In the genomic region with DNA sequence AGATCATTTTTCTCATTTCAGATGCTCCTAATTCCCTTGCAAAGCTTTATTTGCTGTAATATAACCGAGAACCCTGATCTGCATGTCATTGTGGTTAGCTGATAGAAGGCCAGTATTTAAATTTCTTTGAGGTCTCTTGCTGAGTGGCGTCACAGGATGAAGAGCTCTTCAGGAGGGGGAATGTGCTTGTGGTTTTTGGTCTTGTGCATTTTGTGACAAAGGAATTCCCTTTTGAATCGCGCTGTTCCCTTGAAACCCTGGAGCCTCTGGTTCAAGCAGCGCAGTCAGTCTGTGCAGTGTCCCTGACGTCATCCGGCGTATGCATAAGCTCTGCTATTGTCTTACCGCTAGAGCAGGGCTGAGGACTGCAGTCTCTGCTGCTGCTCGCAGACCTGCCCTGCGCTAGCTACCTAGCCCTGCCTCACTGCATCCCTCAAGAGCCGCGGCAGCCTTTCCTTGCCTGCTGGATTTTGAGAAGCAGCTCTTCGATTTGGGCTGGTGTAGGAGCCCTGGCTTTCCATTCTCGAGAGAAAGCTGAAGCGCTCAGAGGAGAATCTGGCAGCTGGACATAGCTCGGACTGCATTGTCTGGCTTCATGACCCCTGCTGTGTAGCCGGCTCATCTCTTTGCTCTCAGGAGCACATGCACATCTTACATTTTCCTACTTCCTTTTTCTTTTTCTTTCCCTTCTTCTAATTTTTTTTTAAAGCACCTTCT, we compare ENCODE assay signal across 8 mouse cellular contexts. TPM values are rescaled to one million over a fixed set of nuclear protein-coding genes. Genes with fewer than 3 reads are reported as not detected.
DNase-seq lines count a peak whose midpoint lies in the region; ATAC-seq and TF ChIP-seq lines count a peak whose summit lies in the region.

No protein-coding gene starts in this region.

- ATAC-seq in heart, postnatal 0 days (ENCODE audit: insufficient read depth, low read depth), result peak; percentile 98
- ATAC-seq in liver, embryonic 16.5 days (ENCODE audit: low read depth), result peak; percentile 91
- ATAC-seq in neural tube, embryonic 12.5 days (ENCODE audit: low FRiP score, low read depth), result peak; percentile 99
- peak; percentile 94 for ATAC-seq in stomach, postnatal 0 days (ENCODE audit: low FRiP score, low TSS enrichment)

- no peaks in the 10 kb centered on the region for H3K36me3 ChIP-seq in heart, postnatal 0 days (replicated peaks; ENCODE audit: control insufficient read depth, insufficient read depth, low read length)
- H3K36me3 ChIP-seq in liver, embryonic 16.5 days (ENCODE audit: control insufficient read depth, insufficient read depth), result no peaks in the 10 kb centered on the region
- H3K36me3 ChIP-seq in neural tube, embryonic 12.5 days, result no peaks in the 10 kb centered on the region
- no peaks in the 10 kb centered on the region for H3K36me3 ChIP-seq in stomach, postnatal 0 days (ENCODE audit: control insufficient read depth, insufficient read depth, low read length)

- WGBS in bone marrow, adult 2 months, result 2% methylated on average over 18 of the region's 18 CpGs
- 3% methylated on average over 18 of the region's 18 CpGs for WGBS in heart, postnatal 0 days
- WGBS in liver, embryonic 16.5 days (ENCODE audit: insufficient replicate concordance), result 4% methylated on average over 18 of the region's 18 CpGs
- WGBS in neural tube, embryonic 12.5 days, result 1% methylated on average over 18 of the region's 18 CpGs
- WGBS in stomach, postnatal 0 days, result 6% methylated on average over 18 of the region's 18 CpGs

- H3K27ac ChIP-seq in bone marrow, adult 2 months (ENCODE audit: control insufficient read depth, insufficient read depth, low read depth, low read length, poor library complexity), result peak overlapping the region; percentile 11
- peak overlapping the region; percentile 1; the same call in 1 of the 2 replicates for H3K27ac ChIP-seq in embryonic fibroblast, embryonic 13.5 days (ENCODE audit: insufficient read depth, low read length)
- H3K27ac ChIP-seq in heart, postnatal 0 days (ENCODE audit: low read depth), result peak overlapping the region; percentile 86
- peak overlapping the region; percentile 33; the same call in 1 of the 2 replicates for H3K27ac ChIP-seq in liver, embryonic 16.5 days (ENCODE audit: low read length)
- peak overlapping the region; percentile 90 for H3K27ac ChIP-seq in neural tube, embryonic 12.5 days
- H3K27ac ChIP-seq in stomach, postnatal 0 days (replicated peaks), result no peak overlapping the region

- TF ChIP-seq EP300 in heart, postnatal 0 days (IDR thresholded peaks at IDR 0.05; ENCODE audit: low read depth), result no peak
- TF ChIP-seq EP300 in stomach, postnatal 0 days (optimal IDR thresholded peaks at IDR 0.05), result no peak

- H3K4me3 ChIP-seq in bone marrow, adult 2 months (replicated peaks; ENCODE audit: control insufficient read depth, low read depth, low read length), result peak overlapping the region; percentile 40
- peak overlapping the region; percentile 47 for H3K4me3 ChIP-seq in embryonic fibroblast, embryonic 13.5 days (ENCODE audit: insufficient read depth, low read length)
- peak overlapping the region; percentile 57 for H3K4me3 ChIP-seq in heart, postnatal 0 days (ENCODE audit: low read depth, low read length)
- H3K4me3 ChIP-seq in liver, embryonic 16.5 days (ENCODE audit: low read depth, low read length), result peak overlapping the region; percentile 59
- H3K4me3 ChIP-seq in neural tube, embryonic 12.5 days, result peak overlapping the region; percentile 53
- H3K4me3 ChIP-seq in stomach, postnatal 0 days (ENCODE audit: low read depth, low read length), result peak overlapping the region; percentile 32

- H3K4me2 ChIP-seq in heart, postnatal 0 days (ENCODE audit: low read depth, low read length), result peak overlapping the region; percentile 69
- H3K4me2 ChIP-seq in liver, embryonic 16.5 days (ENCODE audit: low read depth, low read length), result peak overlapping the region; percentile 90
- H3K4me2 ChIP-seq in neural tube, embryonic 12.5 days (replicated peaks), result peak overlapping the region; percentile 65
- H3K4me2 ChIP-seq in stomach, postnatal 0 days (replicated peaks; ENCODE audit: low read depth), result peak overlapping the region; percentile 49

- peak; percentile 19 to 22 for DNase-seq in CD8-positive naive resting alpha-beta T cell, adult 2 months (ENCODE audit: low read depth in 2 of 2, low spot score in 2 of 2)
- peak; percentile 90 for DNase-seq in heart, postnatal 0 days (ENCODE audit: low spot score)
- DNase-seq in layer of hippocampus, adult 11-12 months (ENCODE audit: low spot score), result peak; percentile 79
- peak; percentile 67 for DNase-seq in stomach, postnatal 0 days (ENCODE audit: low spot score)

- TF ChIP-seq CTCF in bone marrow, adult 2 months (IDR thresholded peaks at IDR 0.05; ENCODE audit: control insufficient read depth, insufficient read depth, low read length), result no peak
- TF ChIP-seq CTCF in embryonic fibroblast, embryonic 13.5 days (IDR thresholded peaks at IDR 0.05; ENCODE audit: borderline replicate concordance, insufficient read depth, low read length), result no peak
- peak; percentile 22 for TF ChIP-seq CTCF in heart, postnatal 0 days (IDR thresholded peaks at IDR 0.05; ENCODE audit: low read depth)
- peak; percentile 26; the same call in 1 of the 2 replicates for TF ChIP-seq CTCF in stomach, postnatal 0 days (IDR thresholded peaks at IDR 0.05; ENCODE audit: low read depth)

- H3K9ac ChIP-seq in heart, postnatal 0 days (replicated peaks; ENCODE audit: low read depth, low read length), result peak overlapping the region; percentile 69
- H3K9ac ChIP-seq in liver, embryonic 16.5 days (ENCODE audit: low read depth, low read length), result peak overlapping the region; percentile 63
- peak overlapping the region; percentile 81 for H3K9ac ChIP-seq in neural tube, embryonic 12.5 days
- H3K9ac ChIP-seq in stomach, postnatal 0 days (ENCODE audit: low read length), result 0 out of 2 replicates have a peak overlapping the region, but pooled peaks have one; percentile 4

- TF ChIP-seq POLR2A in bone marrow, adult 2 months (IDR thresholded peaks at IDR 0.05; ENCODE audit: borderline replicate concordance, control insufficient read depth, low read depth, low read length), result no peak
- peak; percentile 60 for TF ChIP-seq POLR2A in embryonic fibroblast, embryonic 13.5 days (IDR thresholded peaks at IDR 0.05; ENCODE audit: low read depth, low read length)

- H3K4me1 ChIP-seq in bone marrow, adult 2 months (ENCODE audit: control insufficient read depth, insufficient read depth, low read length), result no peaks in the 10 kb centered on the region; the same call in 1 of the 2 replicates
- H3K4me1 ChIP-seq in embryonic fibroblast, embryonic 13.5 days (ENCODE audit: control insufficient read depth, insufficient read depth, low read length), result no peaks in the 10 kb centered on the region; the same call in 1 of the 2 replicates
- peaks cover 10% of the 10 kb centered on the region for H3K4me1 ChIP-seq in heart, postnatal 0 days (ENCODE audit: control insufficient read depth, insufficient read depth)
- peaks cover 23% of the 10 kb centered on the region for H3K4me1 ChIP-seq in liver, embryonic 16.5 days (ENCODE audit: control insufficient read depth, low read depth, low read length)
- H3K4me1 ChIP-seq in neural tube, embryonic 12.5 days, result peaks cover 8% of the 10 kb centered on the region; the same call in 1 of the 2 replicates
- no peaks in the 10 kb centered on the region for H3K4me1 ChIP-seq in stomach, postnatal 0 days (replicated peaks; ENCODE audit: control insufficient read depth, insufficient read depth)

- no peaks in the 10 kb centered on the region for H3K9me3 ChIP-seq in heart, postnatal 0 days (replicated peaks; ENCODE audit: control insufficient read depth, low read length)
- no peaks in the 10 kb centered on the region for H3K9me3 ChIP-seq in liver, embryonic 16.5 days (replicated peaks; ENCODE audit: control insufficient read depth, low read length)
- H3K9me3 ChIP-seq in neural tube, embryonic 12.5 days, result no peaks in the 10 kb centered on the region
- no peaks in the 10 kb centered on the region for H3K9me3 ChIP-seq in stomach, postnatal 0 days (ENCODE audit: control insufficient read depth, low read length)

- no peaks in the 10 kb centered on the region for H3K27me3 ChIP-seq in heart, postnatal 0 days (ENCODE audit: control insufficient read depth, insufficient read depth, low read length)
- no peaks in the 10 kb centered on the region for H3K27me3 ChIP-seq in liver, embryonic 16.5 days (ENCODE audit: control insufficient read depth, insufficient read depth, low read depth, low read length)
- H3K27me3 ChIP-seq in neural tube, embryonic 12.5 days (replicated peaks), result no peaks in the 10 kb centered on the region
- no peaks in the 10 kb centered on the region for H3K27me3 ChIP-seq in stomach, postnatal 0 days (ENCODE audit: control insufficient read depth, insufficient read depth, low read length)

RNA-seq across cellular contexts. Expression of a gene that starts 56.3 kb away (rescaled TPM):
- 12.6 and 18.8 TPM in 2 replicates for polyA plus RNA-seq in bone marrow, adult 2 months (2011; ENCODE audit: insufficient read depth, insufficient read length, low replicate concordance, missing spikeins)
- 20.0 and 23.0 TPM in 2 replicates for polyA plus RNA-seq in embryonic fibroblast, embryonic 13.5 days (2011; ENCODE audit: insufficient read length, low read depth, missing spikeins)
- total RNA-seq in heart, postnatal 0 days (2014; rRNA removed; ENCODE audit: low replicate concordance), result 26.0 and 38.5 TPM in 2 replicates
- polyA plus RNA-seq in heart, postnatal 0 days (2015; fragmentation: Nextera tagmentation; extraction: Ambion mirVana), result 17.3 and 17.7 TPM in 2 replicates
- polyA plus RNA-seq in liver, embryonic 16.5 days (2015; fragmentation: Nextera tagmentation; extraction: Ambion mirVana), result 8.7 and 9.3 TPM in 2 replicates
- polyA plus RNA-seq in neural tube, embryonic 12.5 days (2016; fragmentation: Nextera tagmentation; extraction: Ambion mirVana), result 49.0 and 53.5 TPM in 2 replicates
- 11.8 and 12.5 TPM in 2 replicates for polyA plus RNA-seq in stomach, postnatal 0 days (2015; fragmentation: Nextera tagmentation; extraction: Ambion mirVana)

Comparison
In these comparisons a context has a peak if more than half of its experiments do, and no peak if none do; other contexts are left out.
1. DNase-seq: peak in every context shown above with its lines; median percentile 90 in heart, postnatal 0 days; 79 in layer of hippocampus, adult 11-12 months; 67 in stomach, postnatal 0 days; 20 in CD8-positive naive resting alpha-beta T cell, adult 2 months.
2. CTCF ChIP-seq: peak in heart, postnatal 0 days (single experiment) and stomach, postnatal 0 days (single experiment); none in bone marrow, adult 2 months (single experiment) and embryonic fibroblast, embryonic 13.5 days (single experiment).
3. H3K9ac ChIP-seq: peak in every context shown above with its lines; median percentile 81 in neural tube, embryonic 12.5 days; 69 in heart, postnatal 0 days; 63 in liver, embryonic 16.5 days; 4 in stomach, postnatal 0 days.
4. Peak in every context shown above with its lines, with median percentiles within 50 percentile points of each other: H3K4me3 ChIP-seq, ATAC-seq and H3K4me2 ChIP-seq.